Mouse (Mus musculus) G1E (cell line): ENCODE measurements at regions not wholly inside any gene's neighbourhood (a gene's known extent, or its start where the extent isn't known, plus 50 kb on each side); places are given as distances from the start of the nearest gene placed in this dataset.

Experiments
- ATAC-seq: 2 replicates; pipeline ENCODE4 v1.8.0; 2016; ENCODE audit warnings: mild to moderate bottlenecking; ENCODE audit not compliant: insufficient number of reproducible peaks, poor library complexity, low FRiP score, severe bottlenecking; ENCODE audit errors: extremely low read depth
- DNase-seq: peaks from one replicate; pipeline ENCODE4 v3.0.0; 2012; ENCODE audit warnings: low spot score
- H3K27me3 ChIP-seq: 2 replicates; pipeline ENCODE4 v1.6.1; 2012; ENCODE audit warnings: mild to moderate bottlenecking, low read length, inconsistent platforms; ENCODE audit not compliant: insufficient read depth
- H3K36me3 ChIP-seq: replicated peaks from 2 replicates; pipeline ENCODE3; 2012; ENCODE audit warnings: mild to moderate bottlenecking, inconsistent platforms
- H3K4me1 ChIP-seq: 2 replicates; pipeline ENCODE4 v1.6.1; 2012; ENCODE audit warnings: low read depth, low read length, inconsistent platforms, mixed read lengths; ENCODE audit not compliant: insufficient read depth
- H3K4me3 ChIP-seq: 2 replicates; pipeline ENCODE4 v1.5.1; 2012; ENCODE audit warnings: low read depth, mild to moderate bottlenecking, inconsistent platforms, low read length, moderate library complexity, mixed read lengths
- H3K9me3 ChIP-seq: replicated peaks from 2 replicates; pipeline ENCODE4 v1.6.1; 2012; ENCODE audit warnings: inconsistent platforms
- CTCF ChIP-seq: IDR thresholded peaks from 2 replicates; pipeline ENCODE4 v1.5.1; 2012; ENCODE audit warnings: low read depth, low read length, inconsistent platforms, mixed read lengths
- GATA1 ChIP-seq: IDR thresholded peaks from 2 replicates; pipeline ENCODE4 v1.6.1; 2012; ENCODE audit warnings: borderline replicate concordance, low read length, inconsistent platforms, mixed read lengths
- GATA2 ChIP-seq: IDR thresholded peaks from 2 replicates; pipeline ENCODE4 v1.6.1; 2012; ENCODE audit warnings: low read depth, low read length, inconsistent platforms, borderline replicate concordance
- POLR2AphosphoS5 ChIP-seq: IDR thresholded peaks from 2 replicates; pipeline ENCODE4 v1.6.1; 2012; ENCODE audit warnings: low read depth, low read length, inconsistent platforms; ENCODE audit not compliant: insufficient replicate concordance
- TAL1 ChIP-seq: conservative IDR thresholded peaks from 2 replicates; pipeline ENCODE4 v1.6.1; 2012; ENCODE audit warnings: low read depth, low read length, inconsistent platforms, mixed read lengths

DNA sequence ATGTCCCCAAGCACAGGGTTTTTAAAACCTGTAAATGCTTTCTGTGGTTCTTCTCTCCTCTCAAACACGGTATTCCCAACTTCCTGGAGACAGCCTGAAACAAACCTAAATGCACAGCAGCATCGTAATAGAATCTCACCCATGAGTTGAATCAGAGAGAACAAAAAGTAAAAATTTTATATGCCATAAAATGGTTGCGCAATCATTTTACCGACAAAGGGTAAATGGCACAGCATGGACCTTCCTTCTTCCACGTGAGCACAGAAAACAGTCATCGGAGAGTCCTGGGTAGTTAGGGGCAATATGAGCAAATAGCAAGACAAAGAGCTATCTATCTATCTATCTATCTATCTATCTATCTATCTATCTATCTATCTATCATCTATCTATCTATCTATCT is 79.3 kb upstream of the Plcb4 start:
- no peak for TF ChIP-seq GATA1
- no peak for TF ChIP-seq CTCF
- TF ChIP-seq POLR2AphosphoS5 = no peak
- TF ChIP-seq TAL1 = no peak
- TF ChIP-seq GATA2 = no peak

DNA sequence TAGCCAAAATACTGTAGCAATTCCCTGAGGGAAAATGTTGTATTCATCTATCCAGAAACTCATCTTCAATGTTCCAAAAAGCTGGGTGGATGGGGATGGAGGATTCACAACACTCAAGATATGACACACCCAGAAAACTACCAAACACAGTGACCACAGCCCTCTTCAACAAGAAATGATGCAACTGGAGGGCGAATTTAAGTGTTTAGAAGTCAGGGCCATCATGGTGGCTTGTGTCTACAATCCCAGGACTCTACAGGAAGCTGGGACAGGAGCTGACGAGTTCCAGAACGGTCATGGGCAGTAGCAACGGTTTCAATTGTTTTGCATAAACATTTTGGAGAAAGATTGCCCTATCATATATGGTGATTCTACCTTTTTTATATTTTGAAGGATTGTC is 78.8 kb upstream of the Plcb4 start:
- H3K9me3 ChIP-seq = peaks cover 35% of the 10 kb centered on the region
- H3K4me1 ChIP-seq = no peaks in the 10 kb centered on the region
- no peak for DNase-seq
- ATAC-seq = no peak
- TF ChIP-seq POLR2AphosphoS5 (no peak), GATA2 (no peak), GATA1 (no peak), CTCF (no peak), TAL1 (no peak)
- H3K4me3 ChIP-seq = no peak overlapping the region
- no peaks in the 10 kb centered on the region for H3K27me3 ChIP-seq
- H3K36me3 ChIP-seq = no peaks in the 10 kb centered on the region

More for the DNA sequence above, 79.3 kb upstream of the Plcb4 start:
- Histone ChIP-seq H3K36me3 (no peaks in the 10 kb centered on the region), H3K9me3 (peaks cover 31% of the 10 kb centered on the region), H3K4me3 (no peak overlapping the region), H3K27me3 (no peaks in the 10 kb centered on the region), H3K4me1 (no peaks in the 10 kb centered on the region)
- ATAC-seq (no peak), DNase-seq (no peak)

DNA sequence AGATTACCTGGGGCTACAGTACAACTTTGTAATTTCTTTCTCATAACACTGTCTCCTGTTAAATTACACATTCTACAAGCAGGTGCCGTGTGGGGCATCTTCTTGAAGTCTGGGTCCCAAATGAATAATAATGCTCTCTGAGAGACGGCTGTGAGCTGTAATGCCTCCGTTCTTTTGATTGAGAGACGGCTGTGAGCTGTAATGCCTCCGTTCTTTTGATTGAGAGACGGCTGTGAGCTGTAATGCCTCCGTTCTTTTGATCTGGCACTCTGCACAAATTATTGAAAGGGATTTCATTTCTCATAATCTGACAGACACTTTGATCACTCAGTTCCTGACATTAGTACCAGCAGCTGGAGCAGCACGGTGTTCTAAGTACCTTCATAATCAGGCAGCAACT is 76.5 kb upstream of the Plcb4 start:
- Histone ChIP-seq H3K4me1 (no peaks in the 10 kb centered on the region), H3K9me3 (peaks cover 32% of the 10 kb centered on the region), H3K4me3 (no peak overlapping the region), H3K36me3 (no peaks in the 10 kb centered on the region), H3K27me3 (no peaks in the 10 kb centered on the region)
- DNase-seq (no peak), ATAC-seq (no peak)
- TF ChIP-seq GATA1 (no peak), GATA2 (no peak), POLR2AphosphoS5 (no peak), CTCF (no peak), TAL1 (no peak)

DNA sequence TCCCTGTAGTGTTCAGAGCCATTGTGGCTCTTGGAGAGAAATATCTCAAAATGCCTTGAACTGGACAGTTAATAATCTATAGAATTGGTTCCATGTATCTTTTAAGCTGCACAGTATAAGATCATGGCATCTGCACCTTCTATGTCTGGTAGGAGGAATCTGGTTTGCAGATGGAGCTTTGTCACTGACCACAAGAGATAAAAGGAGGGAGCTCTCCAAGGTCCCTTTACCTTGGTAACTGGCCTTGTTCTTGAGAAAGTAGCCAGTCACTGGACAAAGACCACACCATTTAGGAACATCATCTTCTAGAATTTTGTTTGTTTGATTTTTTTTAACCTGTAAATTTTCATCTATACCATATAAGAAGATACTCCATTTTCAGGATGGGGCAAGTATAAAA is 52.5 kb upstream of the Plcb4 start:
- no peak for DNase-seq
- Histone ChIP-seq H3K9me3 (peaks cover 16% of the 10 kb centered on the region), H3K4me1 (no peaks in the 10 kb centered on the region), H3K4me3 (no peak overlapping the region), H3K36me3 (no peaks in the 10 kb centered on the region), H3K27me3 (no peaks in the 10 kb centered on the region)
- TF ChIP-seq GATA1 (no peak), TAL1 (no peak), GATA2 (no peak), POLR2AphosphoS5 (no peak)
- no peak for ATAC-seq
